Mouse (Mus musculus): ENCODE data around the gene Htr3b.
"Not testable (repeated sequence)": the region's sequence is repeated elsewhere in the genome, so short reads cannot be mapped to it uniquely, and the experiment has no call there.

The Htr3b gene

DNA sequence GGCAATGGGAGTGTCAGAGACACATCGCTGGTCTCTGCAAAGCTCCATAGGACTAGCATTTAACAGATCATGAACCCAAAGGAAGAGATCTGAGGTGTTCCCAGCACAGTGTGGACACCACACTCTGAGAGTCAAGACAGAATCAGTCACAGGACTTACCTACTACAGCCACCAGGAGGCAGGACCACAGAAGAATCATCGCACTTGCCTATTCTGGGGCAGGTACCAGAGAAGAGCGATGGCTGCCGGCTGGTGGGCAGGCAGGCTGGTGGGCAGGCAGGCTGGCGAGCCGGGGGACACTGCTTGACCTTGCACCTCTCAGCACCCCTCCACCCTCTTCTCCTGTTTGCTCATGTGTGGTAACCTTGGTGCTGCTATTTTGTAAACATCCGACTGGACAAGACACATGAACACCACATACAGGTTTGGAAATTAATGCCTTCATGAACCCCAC, at the start of gene Htr3b:
TSS of gene Htr3b (minus strand) at position 404 of the 454 bp plus-strand sequence.
- no peak for DNase-seq

DNA sequence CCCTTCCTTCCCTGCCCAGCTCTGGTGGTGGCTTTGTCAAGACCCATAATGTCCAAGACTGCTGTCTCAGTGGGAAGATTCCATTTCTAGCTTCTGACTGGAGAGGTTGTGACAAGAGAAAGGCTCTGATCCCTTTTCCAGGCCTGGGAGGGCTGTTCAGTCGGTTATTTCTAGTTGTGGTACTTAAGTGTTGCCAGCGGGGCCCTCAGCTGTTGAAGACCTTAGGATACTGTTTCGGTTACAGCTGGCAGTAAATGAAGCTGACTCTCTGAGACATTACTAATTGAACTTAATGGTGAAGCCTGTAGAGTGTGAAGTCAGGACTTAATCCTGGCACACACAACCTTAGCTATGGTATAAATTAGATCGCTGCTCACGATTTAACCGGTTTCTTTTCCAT, 34.5 kb upstream of the Htr3b start:
- no peak for DNase-seq

DNA sequence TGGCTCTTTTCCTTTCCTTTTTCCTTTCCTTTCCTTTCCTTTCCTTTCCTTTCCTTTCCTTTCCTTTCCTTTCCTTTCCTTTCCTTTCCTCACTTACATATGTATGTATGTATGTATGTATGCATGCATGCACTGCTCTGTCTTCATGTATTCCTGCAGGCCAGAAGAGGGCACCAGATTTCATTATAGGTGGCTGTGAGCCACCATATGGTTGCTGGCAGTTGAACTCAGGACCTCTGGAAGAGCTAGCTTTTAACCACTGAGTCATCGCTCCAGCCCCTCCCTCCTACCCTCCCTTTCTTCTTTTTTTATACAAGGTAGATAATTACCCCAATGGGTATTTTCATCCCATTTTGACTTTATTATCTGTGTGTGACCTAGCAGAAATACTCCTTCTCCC, 30.9 kb upstream of the Htr3b start:
- no peak for DNase-seq

DNA sequence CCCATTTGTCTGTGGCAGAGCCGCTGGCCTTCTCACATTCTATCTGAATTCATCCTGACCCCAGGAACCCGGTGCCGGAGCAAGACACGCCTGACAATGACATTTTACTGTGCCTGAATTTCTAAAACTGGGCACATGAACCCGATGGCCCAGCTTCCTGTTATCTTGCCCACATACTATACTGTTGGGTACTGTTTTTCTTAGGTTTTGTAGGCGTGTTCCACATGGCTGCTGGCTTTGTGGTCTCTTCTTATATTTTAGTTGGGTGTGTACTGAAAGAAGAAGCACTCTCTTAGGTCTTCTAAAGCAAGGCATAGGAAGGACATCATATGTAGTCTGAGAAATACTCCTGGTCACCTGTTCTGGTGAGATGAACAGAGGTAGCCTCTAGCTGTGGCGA, 30.0 kb upstream of the Htr3b start:
- DNase-seq: no peak

DNA sequence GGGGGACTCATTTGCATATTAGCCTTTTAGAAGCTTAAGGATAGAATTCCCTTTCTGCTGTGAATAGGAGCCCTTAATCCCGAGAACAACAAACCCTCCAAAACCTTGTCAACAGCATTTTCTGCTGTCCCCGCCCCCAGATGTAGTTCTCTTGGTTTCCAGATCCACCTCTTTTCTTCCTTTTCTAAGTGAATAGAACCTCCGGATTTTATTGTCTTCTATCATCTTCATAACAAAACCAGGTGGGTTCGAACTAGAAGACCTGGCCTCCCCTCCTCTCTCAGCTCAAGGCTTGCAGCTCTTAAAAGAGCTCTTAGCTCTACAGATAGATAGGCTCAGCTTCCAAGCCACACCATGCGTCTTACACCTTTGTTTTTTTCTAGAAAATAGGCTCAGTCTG, 26.9 kb upstream of the Htr3b start:
- no peak for DNase-seq

DNA sequence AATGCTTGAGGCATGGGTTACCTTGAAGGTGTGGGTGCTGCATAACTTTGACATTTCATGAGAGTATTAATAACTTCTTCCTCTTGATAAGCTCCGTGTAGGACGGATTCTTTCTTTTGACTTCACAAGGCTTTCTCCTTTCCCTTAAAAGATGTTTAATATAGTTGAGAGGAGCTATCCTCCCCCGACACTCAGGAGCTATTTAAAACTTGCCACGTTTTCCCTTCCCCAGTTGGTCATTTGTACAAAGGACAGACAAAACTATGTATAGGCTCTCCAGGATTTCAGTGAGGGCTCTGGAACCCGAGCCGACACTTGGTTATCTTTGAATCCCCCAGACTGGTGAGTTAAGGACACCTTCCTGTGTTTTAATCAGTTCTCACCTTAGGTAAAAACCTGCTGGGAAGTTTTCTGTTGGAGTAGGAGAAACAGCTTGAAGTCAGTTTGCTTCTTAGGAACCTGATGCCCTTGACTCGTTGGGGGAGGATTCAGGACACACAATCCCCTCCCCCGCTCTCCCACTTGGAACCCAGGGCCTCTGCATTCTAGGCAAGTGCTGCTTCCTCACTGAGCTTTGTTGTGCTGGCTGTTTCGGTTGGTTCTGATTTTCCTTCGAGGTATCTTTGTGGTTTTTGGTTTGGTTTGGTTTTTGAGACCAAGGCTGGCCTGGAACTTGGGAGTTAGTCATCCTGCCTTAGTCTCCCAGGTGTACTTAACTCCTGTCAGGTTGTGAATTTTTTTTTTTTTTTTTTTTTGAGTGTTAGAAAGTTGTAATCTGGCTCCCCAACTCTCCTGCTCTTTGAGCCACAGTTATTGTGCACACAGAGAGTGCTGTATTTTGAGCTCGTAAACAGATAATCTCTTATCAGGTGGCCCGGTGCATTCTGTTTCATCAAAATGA, 22.7 kb upstream of the Htr3b start:
- no peak for DNase-seq

DNA sequence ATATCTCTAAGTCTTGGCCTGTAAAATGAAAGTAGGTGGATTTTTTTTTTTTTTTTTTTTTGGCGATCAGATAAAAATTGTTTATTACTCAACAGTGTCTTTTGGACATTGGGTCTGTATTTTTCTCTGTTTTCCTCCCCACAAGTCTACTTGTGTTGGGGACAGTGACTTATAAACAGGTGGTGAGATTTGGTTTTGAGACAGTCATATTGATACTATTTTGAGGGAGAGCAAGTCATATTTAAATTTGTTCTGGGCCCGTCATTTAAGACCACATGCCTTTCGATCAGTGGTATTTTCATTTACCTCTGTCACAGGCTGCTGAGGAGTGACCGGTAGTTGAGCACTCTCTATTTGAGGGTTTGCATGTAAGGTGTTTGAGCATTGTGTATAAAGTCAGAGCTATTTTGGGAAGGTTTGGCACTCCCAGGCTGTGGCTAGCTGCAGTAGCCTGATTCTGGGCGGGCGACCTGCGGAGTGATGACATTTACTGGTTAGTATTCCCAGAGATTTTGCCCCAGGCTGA, 21.9 kb upstream of the Htr3b start:
- DNase-seq: peak; percentile 50

DNA sequence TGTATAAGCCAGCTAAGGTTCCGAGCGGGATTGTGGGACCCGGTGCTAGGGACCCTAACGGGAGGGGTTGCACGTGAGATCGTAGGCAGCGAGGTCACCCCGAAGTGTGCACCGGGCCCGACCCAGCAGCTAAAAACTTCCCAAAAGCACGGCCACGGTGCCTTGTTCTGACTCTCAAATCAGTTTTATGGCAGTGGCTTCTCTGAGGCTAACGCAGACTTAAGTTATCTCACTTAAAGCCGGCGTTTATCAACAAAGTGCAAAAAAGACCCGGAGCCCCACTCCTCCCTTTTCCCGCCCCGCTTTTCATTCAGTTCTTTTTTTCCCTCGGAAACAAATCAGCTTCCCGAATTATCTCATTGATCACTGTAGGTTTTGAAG, 20.9 kb upstream of the Htr3b start:
- DNase-seq: no peak

DNA sequence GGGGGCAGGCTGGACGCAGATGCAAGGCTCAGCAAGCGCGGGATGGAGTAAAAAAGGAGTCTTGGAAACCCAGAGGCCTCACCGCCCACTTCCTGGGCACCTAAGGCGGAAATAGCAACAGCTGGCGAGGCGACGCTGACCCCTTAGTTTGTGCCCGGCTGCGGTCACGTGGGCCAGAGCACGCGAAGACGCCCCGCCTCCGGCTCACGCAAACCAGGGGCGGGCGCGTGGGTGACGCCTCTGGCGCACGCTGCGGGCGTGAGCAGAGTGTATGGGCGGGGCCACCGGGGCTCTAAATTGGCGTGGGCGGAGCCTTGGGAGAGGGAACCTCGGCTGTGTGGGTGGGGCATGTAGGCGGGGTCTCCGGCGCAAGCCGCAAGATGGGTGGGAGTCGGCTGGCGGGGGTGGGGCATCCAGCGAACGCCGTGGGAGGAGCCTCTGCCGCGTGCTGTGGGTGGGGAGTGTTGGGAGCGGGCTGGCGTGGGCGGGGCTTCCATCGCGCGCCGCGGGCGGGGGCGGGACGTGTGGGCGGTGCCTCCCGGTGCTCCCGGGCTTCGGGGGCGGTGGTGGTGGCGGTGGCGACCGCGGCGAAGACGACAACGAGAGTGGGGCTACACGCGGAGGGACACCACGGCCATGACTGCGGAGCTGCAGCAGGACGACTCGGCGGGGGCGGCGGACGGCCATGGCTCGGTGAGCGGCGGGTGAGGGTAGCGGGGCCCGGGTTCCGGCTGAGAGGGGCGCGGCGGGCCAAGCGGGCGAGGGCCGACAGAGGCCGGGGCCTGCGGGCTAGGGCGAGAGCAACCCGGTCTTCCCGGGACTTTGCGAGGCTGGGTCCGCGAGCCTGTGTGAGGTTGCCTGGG, 20.3 kb upstream of the Htr3b start, which contains the start of gene Usp28:
TSS of gene Usp28 (plus strand) at position 531 of the 863 bp plus-strand sequence.
- DNase-seq: peak; percentile 100

DNA sequence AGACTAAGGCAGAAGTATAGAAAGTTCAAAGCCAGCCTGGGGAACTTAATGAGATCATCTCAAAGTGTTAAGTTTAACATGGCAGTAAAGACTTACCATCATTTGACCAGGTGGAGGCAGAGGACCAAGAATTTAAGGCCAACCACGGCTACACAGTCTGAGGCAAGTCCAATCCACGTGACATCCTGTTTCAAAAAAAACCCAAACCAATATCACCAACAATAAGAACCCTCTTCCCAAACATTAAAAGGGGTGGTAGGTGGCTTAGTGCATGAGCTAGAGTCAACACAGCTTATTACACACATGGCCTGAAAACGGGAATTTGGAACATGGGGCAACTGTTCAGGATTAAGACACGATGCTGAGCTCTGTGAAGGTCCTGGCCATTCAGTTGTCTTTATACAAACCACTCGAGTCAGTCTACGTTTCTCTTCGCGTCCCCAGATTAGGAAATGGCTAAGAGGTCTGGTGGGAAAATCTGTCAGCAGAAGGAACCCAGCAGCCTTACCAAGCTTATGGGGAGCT, 19.6 kb upstream of the Htr3b start:
- DNase-seq: no peak

DNA sequence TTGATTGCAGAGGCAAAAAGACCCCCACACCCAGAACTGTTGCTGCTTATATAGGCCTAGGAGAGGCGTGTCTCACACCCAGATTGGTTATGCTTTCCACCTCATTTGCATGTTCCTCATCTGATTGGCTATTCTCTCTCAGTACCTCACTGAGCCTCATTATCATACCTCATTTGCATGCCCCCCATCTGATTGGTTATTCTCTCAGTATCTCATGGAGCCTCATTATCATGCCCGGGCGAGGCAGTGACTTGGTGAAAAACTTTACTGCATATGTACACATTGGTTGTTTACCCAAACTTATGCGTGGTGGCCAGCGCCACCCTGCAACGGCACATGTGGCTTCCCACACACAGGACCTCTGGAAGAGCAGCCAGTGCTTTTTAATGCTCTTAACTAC, 19.0 kb upstream of the Htr3b start:
- not testable (repeated sequence) for DNase-seq

DNA sequence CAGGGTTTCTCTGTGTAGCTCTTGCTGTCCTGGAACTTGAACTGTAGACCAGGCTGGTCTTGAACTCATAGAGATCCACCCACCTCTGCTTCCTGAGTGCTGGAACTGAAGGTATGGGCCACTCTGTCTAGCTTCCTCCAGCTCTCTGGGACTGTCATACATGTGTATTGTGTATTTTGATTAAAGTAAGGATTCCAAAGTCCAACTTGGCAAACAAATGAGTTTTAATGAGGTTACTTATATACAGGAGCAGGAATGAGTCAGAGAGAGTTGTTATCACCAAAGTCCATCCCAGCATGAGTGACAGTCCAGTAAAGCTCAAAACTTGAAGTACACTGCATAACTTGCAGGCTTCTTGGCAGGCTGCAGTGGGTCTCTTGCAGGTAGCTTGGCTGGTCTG, 17.0 kb upstream of the Htr3b start:
- DNase-seq: no peak

DNA sequence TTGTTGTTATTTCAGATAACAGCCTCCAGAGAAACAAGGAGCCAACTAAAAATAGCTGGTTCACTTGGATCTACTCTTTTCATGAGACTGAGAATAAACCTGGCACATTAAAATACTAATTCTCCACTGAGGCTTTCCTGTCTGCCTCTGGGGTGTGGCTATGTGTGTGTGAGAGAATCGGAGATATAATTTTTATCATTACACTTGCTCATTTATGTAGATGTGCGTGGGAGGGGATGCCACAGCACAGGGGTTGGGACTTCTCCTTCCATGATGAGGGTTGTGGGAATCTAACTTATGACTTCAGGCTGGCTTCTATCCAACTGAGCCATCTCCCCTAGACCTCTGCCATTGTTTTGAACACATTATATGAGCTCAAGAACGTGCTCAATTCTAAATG, 16.0 kb upstream of the Htr3b start:
- DNase-seq: no peak

DNA sequence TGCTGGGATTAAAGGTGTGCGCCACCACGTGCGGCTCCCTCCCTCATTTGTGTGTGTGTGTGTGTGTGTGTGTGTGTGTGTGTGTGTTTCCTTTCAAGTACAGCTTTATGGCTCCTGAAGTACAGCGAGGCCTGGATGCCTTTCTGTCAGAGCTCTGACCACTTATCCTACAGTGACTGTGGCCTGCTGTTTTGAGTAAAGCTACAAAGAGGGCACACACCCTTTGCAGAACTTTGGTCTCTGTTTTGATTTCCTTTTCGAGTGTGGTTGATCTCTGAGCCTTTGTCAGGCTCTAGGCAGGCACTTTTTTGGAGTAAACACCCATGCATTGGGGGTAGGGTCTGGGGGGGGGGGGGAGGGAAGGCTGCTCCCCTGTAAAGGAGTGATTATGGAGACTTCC, 15.6 kb upstream of the Htr3b start:
- no peak for DNase-seq

DNA sequence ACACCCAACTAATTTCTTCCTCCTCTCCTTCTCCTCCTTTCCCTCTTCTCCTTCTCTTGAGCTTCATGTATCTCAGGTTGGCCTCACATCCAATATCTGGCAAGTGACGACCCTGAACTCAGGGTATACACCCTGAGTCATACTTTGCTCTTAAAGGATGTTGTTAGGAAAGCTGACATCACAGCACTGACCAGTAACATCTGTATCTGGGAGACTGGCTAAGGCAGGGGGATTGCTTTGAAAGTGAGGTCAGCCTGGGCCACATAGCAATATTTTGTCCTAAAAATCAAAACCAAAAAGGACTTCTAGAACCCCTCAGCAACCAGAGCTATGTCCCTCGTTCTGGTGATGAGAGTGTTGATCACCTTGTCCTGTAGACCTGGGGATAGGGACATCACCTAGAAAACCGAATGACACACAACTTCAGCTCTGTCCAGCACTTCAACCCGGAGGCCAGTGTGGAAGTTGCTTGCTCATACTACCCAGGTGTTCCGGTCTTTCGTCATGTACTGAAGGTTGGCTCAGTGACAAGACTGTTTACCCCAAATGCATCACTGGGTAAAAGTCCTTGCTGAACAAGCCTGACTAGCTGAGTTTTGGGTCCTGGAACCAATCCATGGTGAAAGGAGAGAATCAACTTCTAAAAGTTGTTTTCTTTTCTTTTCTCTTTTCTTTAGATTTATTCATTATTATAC, 12.0 kb upstream of the Htr3b start:
- no peak for DNase-seq

DNA sequence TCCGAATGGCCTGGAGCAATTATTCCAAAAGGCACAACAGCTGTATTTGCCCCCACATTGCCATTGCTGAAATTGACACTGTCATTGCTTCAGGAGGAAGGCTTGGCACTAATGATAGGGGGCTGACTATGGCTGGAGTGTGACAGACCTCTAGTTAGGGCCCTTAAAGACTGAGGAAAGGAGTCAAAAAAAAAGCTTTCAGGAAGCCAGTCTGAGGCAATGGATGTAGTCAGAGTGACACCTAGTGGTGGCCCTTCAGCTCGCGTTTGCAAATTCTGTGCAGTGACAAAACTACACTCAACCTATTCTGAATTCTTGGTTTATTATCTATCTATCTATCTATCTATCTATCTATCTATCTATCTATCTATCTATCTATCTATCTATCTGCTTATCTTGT, 7.7 kb upstream of the Htr3b start:
- DNase-seq: no peak

DNA sequence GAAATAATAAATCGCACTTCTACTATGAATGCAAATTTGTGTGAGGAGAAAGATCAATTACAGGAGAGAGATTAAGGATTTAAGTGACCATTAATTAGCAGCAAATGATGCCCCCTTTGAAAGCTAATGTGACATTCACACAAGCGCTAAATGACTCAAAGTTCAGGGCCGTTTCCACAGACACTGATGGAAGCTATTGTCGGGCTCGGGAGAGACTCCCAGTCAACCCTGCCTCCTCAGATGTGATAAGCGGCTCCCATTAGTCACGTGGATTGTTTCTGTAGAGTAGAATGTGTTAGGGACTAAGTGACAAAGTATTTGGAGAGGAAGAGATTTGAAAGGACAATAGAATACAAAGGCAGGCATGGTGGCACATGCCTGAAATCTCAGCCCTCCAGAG, 2.7 kb downstream of the Htr3b start:
- DNase-seq: no peak

DNA sequence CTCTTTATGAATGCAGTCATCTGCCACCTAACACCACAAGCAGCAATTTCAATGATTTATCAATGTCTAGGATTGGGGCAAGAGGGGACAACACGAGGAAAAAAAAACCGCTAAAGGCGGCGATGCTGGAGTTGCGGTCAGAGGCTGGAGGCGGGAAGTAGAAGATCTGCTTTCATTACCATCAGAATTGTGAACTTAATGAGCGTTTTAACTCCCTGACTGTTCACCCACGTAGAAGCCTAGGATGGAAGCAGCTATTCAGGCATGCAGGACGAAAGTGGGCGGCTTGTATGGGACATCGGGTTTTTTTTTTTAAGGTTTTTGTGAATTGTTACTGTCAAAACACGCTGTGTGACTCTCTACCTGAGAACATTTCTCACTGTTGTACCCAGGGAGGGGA, 3.5 kb downstream of the Htr3b start:
- DNase-seq: no peak

DNA sequence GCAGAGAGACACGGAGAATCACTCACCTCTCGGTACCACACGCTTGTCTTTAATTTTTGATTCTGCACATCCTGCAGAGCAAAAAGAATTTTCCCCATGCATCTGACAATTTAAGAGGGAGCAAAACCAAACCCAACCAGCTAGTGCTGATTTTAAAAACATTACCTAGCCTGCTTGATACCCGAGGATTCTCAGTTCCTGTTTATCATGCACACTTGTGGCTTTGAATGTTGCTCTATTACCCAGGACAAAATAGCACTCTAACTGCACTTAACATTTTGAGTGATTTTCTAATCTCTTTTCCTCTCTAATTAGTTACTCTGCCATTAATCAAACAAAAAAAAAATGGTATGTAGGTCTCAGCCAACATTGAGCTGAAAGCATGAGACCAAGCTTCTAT, 17.2 kb downstream of the Htr3b start:
- DNase-seq: no peak

DNA sequence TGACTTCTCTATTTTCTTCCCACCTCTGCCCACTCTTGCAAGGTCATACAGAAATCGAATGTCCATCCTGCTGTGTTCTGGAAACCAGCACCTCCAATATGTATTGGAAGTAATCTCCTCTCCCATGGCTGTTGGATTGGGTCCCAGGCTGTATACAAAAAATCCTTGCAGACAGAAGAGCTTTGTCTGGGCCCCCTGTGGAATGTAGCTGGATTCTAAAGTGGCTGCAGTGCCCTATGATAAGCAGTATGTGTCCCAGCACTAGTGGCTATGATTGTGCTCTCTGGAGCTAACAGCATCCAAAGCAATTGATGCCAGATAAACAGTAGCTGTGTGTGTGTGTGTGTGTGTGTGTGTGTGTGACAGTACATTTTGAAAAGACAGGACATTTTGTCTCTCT, 22.4 kb downstream of the Htr3b start:
- no peak for DNase-seq

DNA sequence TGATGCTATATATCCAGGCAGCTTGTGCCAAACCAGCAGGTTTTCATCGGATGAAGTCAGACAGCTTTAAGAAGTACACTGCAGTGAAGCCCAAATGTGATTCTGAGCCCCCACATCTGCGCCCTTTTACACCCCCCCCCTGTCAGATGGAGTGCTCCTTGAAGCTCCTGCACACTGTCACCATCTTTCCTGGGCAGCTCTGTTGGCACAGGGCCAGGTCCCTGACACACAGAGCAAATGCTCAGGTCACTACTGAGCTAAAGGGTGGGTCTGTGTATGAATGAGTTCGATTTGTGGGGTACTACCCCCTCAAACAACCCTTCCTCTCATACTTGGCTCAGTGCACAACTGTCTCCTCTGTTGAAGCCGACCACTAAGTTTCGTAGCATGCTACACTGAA, 35.4 kb downstream of the Htr3b start:
- DNase-seq: no peak

DNA sequence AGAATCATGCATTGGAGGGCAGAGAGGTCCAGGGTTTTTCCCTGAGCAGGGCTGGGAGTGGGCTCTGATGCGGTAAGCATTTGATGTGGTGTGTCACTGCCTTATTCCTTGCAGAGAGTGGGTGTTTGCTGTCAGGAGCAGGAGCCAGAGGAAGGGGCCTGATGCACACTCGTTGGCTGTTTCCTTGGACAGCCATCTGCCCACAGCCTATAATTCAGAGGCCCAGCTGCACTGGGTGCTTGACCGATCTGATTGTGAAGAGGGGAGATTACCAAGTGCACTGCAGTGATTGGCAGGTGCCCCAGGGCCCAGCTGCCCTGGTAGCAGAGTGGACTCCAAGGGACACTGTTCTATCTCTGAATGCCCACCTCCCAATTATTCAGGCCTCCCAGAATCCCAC, 36.0 kb downstream of the Htr3b start:
- DNase-seq: no peak
